Mouse (Mus musculus): ENCODE results near the gene Stard3.
A peak's percentile ranks its signal among the peaks of the same experiment; 100 is the strongest.

The Stard3 gene

DNA sequence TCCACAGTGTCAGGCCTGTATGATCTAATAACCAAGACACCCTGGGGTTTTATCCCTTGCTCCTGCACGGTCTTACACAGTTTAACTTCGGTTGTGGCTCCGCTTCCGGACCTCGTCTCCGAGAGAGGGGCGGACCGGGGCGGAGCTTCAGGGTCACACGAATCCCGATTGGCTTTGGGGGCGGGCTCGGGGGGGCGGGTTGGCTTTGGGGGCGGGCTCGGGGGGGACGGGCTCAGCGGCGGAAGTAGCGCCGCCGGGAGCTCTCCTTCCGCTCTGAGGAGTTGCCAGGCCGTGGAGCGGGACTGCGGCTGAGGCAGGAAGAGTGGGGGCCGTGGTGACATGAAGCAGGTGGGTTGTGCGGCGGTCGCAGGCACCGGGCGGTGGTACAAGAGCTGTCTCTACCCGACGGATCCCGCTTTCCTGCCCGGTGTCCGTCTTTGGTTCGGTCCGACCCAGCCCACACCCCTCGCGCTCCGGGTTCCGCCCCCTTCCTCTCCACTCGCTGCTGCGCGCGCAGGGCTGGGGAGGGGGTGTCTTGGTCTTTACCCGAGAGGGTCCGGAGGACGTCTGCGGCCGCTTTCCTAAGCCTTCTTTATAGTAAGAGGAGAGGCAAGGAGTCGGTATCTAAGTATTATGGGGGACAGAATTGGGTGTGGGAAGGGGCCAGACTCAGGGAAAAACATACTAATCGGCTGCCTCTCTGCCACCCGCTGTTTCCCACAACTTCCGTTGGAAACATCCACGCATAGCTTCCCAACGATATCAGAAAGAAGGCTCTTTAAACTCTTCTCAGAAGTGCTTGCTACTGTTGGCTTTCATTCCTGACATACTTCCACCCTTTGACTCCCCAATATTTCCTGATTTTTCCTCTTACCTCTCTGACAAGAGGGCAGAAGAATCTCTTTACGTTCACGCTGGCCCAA lies at the start of gene Stard3:
Gene Stard3 (plus strand): TSS at position 208 of the 923 bp plus-strand sequence.
- DNase-seq (ENCODE audit: low read depth) = peak; percentile 72

DNA sequence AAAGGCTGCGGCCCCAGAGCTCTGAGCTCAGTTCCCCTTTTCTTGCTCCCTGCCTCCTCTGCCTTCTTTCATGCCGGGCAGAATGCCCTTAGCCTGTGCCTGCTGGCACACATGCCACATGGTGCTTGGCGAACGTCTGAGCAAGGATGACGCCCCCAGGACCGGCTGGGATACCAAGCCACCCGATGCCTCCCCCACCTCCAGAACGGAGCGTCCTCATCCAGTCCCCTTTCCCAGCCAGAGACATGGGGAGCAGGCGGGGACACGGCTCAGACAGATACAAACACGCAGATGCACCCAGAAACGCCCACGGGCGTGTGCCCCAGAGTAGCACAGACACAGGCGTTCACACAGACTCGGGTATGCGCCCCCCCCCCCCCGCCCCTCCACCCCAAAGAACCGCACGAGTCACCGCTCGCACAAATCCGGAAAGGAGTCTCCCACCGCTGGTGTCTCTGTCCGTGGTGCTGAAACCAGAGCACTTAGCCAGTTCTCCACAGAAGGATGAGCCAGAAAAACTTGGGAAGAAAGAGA lies 44.3 kb upstream of the Stard3 start:
- peak; percentile 8 for DNase-seq (ENCODE audit: low read depth)

DNA sequence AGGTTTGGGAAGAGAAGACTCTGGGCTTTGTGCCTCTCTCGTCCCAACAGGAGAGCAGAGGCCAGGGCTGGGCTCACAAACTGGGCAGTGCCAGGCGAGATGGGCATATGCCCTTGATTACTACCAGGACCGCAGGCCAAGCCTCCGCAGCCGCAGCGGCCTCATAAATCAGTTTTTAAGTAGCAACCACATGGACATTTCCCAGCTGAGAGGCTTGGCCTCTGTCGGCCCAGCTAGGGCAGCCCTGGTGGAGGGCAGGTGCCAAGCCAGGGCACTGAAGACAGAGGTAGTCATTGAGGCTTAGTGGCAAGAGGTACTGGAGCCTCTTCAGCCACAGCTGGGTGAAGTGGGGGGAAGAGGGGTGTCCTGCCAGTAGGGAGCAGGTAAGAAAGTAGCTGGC lies 40.7 kb upstream of the Stard3 start:
- DNase-seq (ENCODE audit: low read depth) = no peak

GRCm38 (mm10) chr11:98318421-98319116 lies 39.6 kb upstream of the Stard3 start:
- DNase-seq (ENCODE audit: low read depth) = no peak

DNA sequence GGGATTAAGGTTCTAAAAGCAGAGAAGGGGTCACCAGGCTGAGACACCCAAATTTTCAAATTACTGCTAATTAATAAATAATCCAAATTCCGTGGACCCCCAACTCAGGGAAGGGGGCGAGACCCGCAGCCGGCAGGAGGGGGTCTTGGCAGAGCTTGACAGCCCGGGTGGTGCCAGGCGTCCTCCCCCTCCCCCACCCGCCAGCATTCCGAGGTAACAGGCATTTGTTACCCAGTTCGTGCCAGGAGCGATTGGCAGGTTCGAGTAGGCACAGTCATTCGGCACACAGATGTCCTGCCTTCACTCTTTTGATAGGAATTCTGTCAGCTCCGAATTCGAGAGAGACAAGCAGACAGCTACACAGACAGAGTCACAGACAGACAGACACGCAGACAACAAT lies 39.0 kb upstream of the Stard3 start:
- no peak for DNase-seq (ENCODE audit: low read depth)

DNA sequence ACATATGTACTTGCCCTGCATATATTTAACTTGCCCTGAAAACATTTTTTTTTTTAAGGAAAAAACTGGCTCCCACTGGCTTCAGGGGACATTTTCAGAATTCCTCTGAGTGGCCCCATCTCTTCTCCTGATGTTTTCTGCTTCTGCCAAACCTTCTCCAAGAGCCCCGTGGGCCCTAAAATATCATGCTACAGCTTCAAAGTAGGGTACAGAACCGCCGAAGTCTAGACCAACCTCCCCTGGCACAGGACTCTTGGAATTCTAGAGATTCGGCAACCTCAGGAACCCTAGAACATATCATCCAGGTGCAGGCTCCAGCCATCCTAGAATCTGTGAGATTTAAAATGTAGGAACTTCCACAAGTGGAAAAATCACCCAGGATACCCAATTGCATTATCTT lies 38.6 kb upstream of the Stard3 start:
- no peak for DNase-seq (ENCODE audit: low read depth)

DNA sequence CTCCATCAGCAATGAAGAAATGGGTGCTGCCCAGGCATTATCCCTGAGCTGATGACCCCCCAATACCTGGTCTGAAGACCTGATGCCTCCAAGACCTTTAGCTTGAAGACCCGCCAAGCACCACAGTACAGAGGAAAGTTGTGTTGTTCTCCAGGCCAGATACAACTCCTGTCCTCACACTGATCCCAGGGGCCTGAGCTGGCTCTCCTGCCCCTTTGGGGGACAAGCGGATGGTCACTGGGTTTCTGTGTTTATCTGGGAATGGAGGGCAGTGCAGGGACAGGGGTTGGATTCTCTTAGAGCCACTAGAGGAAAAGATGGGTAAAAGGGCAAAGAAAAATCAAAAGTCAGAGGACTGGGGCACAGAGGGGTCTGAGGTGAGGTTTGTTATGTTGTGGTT lies 38.2 kb upstream of the Stard3 start:
- DNase-seq (ENCODE audit: low read depth) = no peak

DNA sequence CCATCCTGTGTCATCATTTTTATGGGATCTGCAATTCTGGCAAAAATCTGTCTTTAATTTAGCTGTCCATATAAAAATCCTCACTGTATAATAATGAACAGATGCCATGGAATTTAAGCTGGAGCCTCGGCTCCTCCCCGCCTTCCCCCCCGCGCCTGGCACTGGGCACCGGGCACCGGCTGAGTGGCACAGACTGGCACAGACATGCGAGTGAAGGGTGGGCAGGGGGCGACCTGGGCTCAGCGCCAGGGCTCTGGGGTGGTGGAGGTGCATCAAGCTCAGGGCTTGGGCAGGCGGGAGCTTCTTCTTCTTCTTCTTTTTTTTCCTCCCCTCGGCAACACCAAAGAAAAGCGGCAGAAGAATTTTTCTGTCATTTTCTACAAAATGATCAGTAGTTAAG lies 37.8 kb upstream of the Stard3 start:
- no peak for DNase-seq (ENCODE audit: low read depth)

- DNase-seq (ENCODE audit: low read depth) = no peak
These were observed 37.1 kb upstream of the Stard3 start for GRCm38 (mm10) chr11:98320806-98321676.

DNA sequence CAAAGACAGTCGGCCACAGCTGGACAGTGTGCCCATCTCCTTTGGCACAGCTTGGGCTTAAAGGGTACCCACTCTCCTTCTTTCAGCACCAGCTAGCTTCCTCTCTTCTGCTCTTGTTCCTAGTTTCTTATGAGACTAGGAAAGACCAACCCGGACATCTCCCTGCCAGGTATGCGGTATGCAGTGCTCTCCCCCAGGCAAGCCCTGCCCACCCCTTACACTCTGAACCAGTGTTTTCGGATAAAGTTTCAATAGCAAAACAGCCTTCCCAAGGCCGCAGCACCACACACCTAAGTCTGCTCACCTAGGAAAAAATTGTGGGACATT lies 36.5 kb upstream of the Stard3 start:
- DNase-seq (ENCODE audit: low read depth) = no peak

DNA sequence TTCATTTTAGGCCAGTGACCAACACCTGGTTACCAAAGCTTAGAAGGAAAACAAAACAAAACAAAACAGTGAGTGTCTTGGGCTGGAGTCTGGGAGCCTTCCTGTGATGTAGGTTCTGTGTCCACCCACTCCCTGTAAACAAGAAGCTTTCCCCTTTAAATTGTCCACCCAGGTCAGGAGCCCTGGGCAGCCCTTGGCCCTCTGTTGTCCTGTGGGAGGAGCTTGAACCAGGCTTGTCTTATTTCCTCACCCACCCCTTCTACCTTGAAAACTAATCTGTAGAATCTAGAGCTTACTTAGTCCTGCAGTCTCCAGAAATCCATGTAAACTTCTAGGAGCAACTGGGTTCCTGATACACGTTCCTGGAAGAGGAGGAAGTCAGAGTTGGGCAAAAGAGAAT lies 36.0 kb upstream of the Stard3 start:
- DNase-seq (ENCODE audit: low read depth) = no peak

- no peak for DNase-seq (ENCODE audit: low read depth)
These were observed 34.9 kb upstream of the Stard3 start for GRCm38 (mm10) chr11:98323136-98323866.

DNA sequence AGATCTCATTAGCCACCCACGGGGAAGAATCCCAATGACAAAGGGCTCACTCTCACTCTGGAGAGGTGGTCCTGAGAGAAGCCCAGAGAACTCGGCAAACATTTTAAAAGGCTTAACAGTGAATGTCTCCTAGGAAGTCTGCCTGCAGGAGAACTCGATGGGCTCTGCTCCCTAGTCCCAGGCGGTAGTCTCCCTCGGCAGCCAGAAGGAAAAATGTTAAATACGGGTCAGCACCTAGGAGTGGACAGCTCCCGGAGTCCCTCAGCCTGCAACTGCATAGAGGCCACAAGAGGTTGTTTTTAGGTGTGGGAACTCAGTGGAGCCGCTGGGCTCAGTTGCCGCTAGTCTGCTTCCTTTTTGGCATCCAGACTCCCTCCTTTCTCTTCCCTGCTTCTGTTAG lies 34.2 kb upstream of the Stard3 start:
- no peak for DNase-seq (ENCODE audit: low read depth)

- DNase-seq (ENCODE audit: low read depth) = no peak
These were observed 32.9 kb upstream of the Stard3 start for GRCm38 (mm10) chr11:98325191-98325820.

GRCm38 (mm10) chr11:98325821-98326218 lies 32.3 kb upstream of the Stard3 start:
- DNase-seq (ENCODE audit: low read depth) = no peak

DNA sequence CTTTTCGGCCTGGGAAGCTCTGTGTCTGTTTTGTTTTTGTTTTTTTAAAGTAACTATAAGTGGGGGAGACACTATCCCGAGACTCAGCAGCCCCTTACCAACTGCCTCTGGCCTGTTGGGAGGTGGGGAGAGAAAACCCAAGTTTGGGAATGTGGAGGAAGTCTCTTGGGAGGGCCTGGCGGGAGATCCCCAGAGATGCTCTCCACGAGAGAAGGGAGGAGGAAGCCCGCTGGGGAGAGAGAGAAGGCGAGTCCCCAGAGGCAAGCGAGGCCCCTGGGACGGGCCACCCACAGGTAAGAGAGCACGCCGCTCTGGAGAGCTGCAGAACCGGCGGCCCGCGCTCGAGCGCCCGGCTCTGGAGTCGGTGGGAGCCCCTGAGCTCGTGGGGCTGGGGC lies 31.4 kb upstream of the Stard3 start:
- DNase-seq (ENCODE audit: low read depth) = no peak

- no peak for DNase-seq (ENCODE audit: low read depth)
These were observed 30.8 kb upstream of the Stard3 start for GRCm38 (mm10) chr11:98327136-98328030.

GRCm38 (mm10) chr11:98328031-98328370 lies 30.2 kb upstream of the Stard3 start:
- DNase-seq (ENCODE audit: low read depth) = no peak

DNA sequence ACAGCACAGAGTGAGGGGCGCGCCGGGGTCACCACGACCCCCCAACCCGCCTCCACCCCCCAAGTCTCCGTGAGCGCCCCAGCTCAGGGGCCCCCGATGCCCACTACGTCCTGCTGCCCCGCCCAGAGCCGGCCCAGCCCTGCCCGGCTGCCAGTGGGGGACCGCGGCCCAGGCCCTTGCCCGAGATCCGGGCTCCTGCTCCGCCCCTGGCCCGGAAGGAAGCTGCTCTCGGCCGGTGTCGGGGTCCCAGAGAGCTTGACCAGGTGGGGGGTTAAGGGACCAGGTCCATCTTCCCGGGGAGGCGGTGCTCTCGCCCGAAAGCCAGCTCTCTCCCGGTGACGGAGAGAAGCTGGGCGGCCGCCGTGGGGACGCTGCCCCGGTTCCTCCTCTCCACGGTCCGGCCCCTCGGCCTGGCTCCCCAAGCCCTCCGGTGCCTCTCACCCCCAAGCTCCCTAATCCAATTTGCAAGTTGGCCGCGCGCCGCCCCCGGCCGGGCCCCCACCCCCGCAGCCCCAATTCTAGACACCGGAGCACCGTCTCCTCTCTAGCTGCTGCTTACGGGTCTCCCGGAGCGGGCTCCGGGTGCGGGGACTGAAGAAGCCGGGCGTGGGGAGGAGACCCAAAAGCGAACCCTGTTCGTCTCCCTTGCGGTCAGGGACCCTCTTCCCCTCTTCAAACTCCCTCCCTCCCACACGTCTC lies 29.6 kb upstream of the Stard3 start:
- DNase-seq (ENCODE audit: low read depth) = no peak

Measured in fibroblast of lung, adult 2 months (primary cell).